Mouse (Mus musculus) midbrain, embryonic 12.5 days (tissue): ENCODE data around the gene Plekhs1. TPM values are rescaled to one million over a fixed set of nuclear protein-coding genes. Genes with fewer than 3 reads are reported as not detected.

Experiments used
- ATAC-seq: fragments of 200-750 bp; cut with Nextera tagmentation; 2 replicates; pipeline ENCODE4 v1.8.0; 2017; ENCODE audit warnings: low read depth, moderate TSS enrichment, moderate library complexity; ENCODE audit not compliant: low FRiP score
- H3K27ac ChIP-seq: fragments of 300-500 bp; sonication (generic); replicated peaks from 2 replicates; pipeline ENCODE4 v1.5.1; 2016; ENCODE audit warnings: mild to moderate bottlenecking
- H3K27me3 ChIP-seq: fragments of 300-500 bp; sonication (generic); 2 replicates; pipeline ENCODE4 v1.6.1; 2016; ENCODE audit warnings: mild to moderate bottlenecking
- H3K36me3 ChIP-seq: fragments of 300-500 bp; sonication (generic); 2 replicates; pipeline ENCODE4 v1.6.1; 2016
- H3K4me1 ChIP-seq: fragments of 300-500 bp; sonication (generic); 2 replicates; pipeline ENCODE4 v1.6.1; 2016
- H3K4me2 ChIP-seq: fragments of 300-500 bp; sonication (generic); replicated peaks from 2 replicates; pipeline ENCODE4 v1.6.1; 2016; ENCODE audit warnings: mild to moderate bottlenecking, moderate library complexity
- H3K4me3 ChIP-seq: fragments of 300-500 bp; sonication (generic); 2 replicates; pipeline ENCODE4 v1.5.1; 2016; ENCODE audit warnings: mild to moderate bottlenecking
- H3K9ac ChIP-seq: fragments of 300-500 bp; sonication (generic); replicated peaks from 2 replicates; pipeline ENCODE4 v1.6.1; 2016; ENCODE audit warnings: mild to moderate bottlenecking, moderate library complexity
- H3K9me3 ChIP-seq: fragments of 300-500 bp; sonication (generic); 2 replicates; pipeline ENCODE4 v1.6.1; 2016; ENCODE audit warnings: mild to moderate bottlenecking
- WGBS: fragments of 180-500 bp; shearing (Covaris S2); methylation state at CpG from one replicate; pipeline ENCODE4 v1.1.7; 2016; 5-methylcytosine and 5-hydroxymethylcytosine counted together
- polyA plus RNA-seq: library from polyadenylated mRNA; unstranded; fragments of >200 nt; fragmentation: Nextera tagmentation; extraction: Ambion mirVana; gene quantifications from 2 replicates; pipeline ENCODE4 v1.2.1, GENCODE M21; 2016

Gene Plekhs1
- polyA plus RNA-seq: 0.17 TPM in 1 of 2 replicates, not detected in the other

DNA sequence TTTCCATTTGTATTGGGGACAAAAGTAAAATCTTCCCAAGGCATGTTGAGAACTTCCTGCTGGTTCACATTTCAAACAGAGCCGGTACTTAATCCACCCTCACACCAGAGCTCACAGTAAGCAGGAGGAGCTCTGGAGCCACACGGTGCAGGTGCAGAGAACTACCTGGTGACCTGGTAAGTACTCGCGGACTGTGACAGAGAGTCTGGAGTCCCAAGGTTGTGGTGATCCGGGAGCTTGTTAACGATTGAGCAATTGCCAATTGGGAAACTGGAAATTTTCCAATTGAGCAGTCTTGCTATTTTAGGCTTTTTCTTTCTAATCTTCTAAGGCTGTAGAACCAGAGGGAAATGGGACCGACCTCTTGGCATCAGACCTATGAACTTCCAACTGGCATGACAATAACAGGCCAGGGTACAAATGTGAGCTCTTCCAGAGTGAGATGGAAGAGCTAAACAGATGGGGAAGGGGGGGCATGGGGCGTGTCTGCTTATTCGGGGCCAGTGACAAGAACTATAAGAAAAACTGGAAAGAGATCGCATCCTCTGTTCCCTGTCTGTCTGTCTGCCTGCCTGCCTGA is at the start of gene Plekhs1:
Plekhs1 (plus strand) TSS at position 119 of the 580 bp plus-strand sequence.
- H3K9me3 ChIP-seq: no peaks in the 10 kb centered on the region
- H3K27me3 ChIP-seq: 0 out of 2 replicates have a peak, but pooled peaks cover 8% of the 10 kb centered on the region
- H3K4me3 ChIP-seq: no peak within 1 kb of the TSS
- H3K4me2 ChIP-seq: no peak within 1 kb of the TSS
- ATAC-seq: no peak
- H3K27ac ChIP-seq: no peak within 1 kb of the TSS
- no peaks in the 10 kb centered on the region for H3K36me3 ChIP-seq
- H3K4me1 ChIP-seq: 0 out of 2 replicates have a peak, but pooled peaks cover 3% of the 10 kb centered on the region
- WGBS: 73% methylated on average over 10 of the region's 10 CpGs
- no peak within 1 kb of the TSS for H3K9ac ChIP-seq

DNA sequence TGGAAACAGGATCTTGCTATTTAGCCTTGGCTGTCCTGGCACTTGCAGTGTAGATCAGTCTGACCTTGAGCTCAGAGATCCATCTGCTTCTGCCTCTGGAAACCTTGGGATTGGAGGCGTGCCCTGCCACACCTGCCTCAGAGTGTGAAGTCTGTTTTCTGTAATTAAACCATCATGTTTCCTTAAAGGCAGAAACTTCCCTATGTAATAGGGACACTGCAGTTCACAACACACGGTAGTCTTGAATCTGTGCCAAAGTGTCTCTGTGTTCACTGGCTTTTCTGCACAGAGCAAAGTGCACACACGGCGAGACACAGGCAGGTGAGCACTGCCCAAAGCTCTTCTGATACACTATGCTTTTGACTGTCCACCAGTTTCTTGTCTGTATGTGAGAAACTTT is 43.0 kb upstream of the Plekhs1 start:
- WGBS: 94% methylated on average over 4 of the region's 4 CpGs
- no peak overlapping the region for H3K4me3 ChIP-seq

GRCm38 (mm10) chr19:56419452-56419851 is 42.0 kb upstream of the Plekhs1 start:
- Histone ChIP-seq H3K4me3 (no peak overlapping the region), H3K36me3 (no peaks in the 10 kb centered on the region), H3K27me3 (no peaks in the 10 kb centered on the region), H3K9me3 (no peaks in the 10 kb centered on the region), H3K27ac (no peak overlapping the region), H3K4me1 (peaks cover 5% of the 10 kb centered on the region; the same call in 1 of the 2 replicates), H3K4me2 (no peak overlapping the region), H3K9ac (no peak overlapping the region)
- ATAC-seq: no peak
- 74% methylated on average over 9 of the region's 9 CpGs for WGBS

More for the DNA sequence above, 43.0 kb upstream of the Plekhs1 start:
- H3K27ac ChIP-seq: no peak overlapping the region
- no peak overlapping the region for H3K9ac ChIP-seq
- H3K36me3 ChIP-seq: no peaks in the 10 kb centered on the region
- peaks cover 5% of the 10 kb centered on the region; the same call in 1 of the 2 replicates for H3K4me1 ChIP-seq
- no peak overlapping the region for H3K4me2 ChIP-seq
- no peak for ATAC-seq
- H3K27me3 ChIP-seq: no peaks in the 10 kb centered on the region
- no peaks in the 10 kb centered on the region for H3K9me3 ChIP-seq

DNA sequence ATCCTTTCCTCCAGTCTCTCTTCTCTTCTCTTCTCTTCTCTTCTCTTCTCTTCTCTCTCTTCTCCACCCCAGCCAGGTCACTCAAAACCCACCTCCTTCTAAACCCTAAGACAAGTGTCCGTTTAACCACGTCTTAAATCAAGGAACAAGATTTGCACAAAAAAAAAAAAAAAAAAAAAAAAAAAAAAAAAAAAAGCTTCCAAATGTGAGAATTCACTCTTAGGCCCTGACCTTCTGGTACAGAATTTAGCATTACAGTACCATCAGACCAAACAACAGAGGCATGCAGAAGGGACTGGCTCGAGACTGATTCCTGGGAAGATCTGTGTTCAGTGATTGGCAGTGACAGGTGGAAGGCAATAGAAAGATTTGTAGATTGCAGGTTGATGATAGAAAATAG is 41.1 kb upstream of the Plekhs1 start:
- no peak overlapping the region for H3K9ac ChIP-seq
- 84% methylated on average over 3 of the region's 3 CpGs for WGBS

GRCm38 (mm10) chr19:56422476-56423338 is 38.7 kb upstream of the Plekhs1 start:
- no peak overlapping the region for H3K27ac ChIP-seq
- H3K9me3 ChIP-seq: no peaks in the 10 kb centered on the region
- peaks cover 9% of the 10 kb centered on the region; the same call in 1 of the 2 replicates for H3K4me1 ChIP-seq
- no peak overlapping the region for H3K4me2 ChIP-seq
- H3K36me3 ChIP-seq: no peaks in the 10 kb centered on the region
- 39% methylated on average over 14 of the region's 14 CpGs for WGBS
- H3K27me3 ChIP-seq: no peaks in the 10 kb centered on the region
- H3K9ac ChIP-seq: no peak overlapping the region
- no peak overlapping the region for H3K4me3 ChIP-seq
- no peak for ATAC-seq

More for the DNA sequence above, 41.1 kb upstream of the Plekhs1 start:
- Histone ChIP-seq H3K27me3 (no peaks in the 10 kb centered on the region), H3K36me3 (no peaks in the 10 kb centered on the region), H3K4me3 (no peak overlapping the region), H3K27ac (no peak overlapping the region), H3K4me1 (peaks cover 6% of the 10 kb centered on the region; the same call in 1 of the 2 replicates), H3K9me3 (no peaks in the 10 kb centered on the region), H3K4me2 (no peak overlapping the region)
- ATAC-seq: no peak

DNA sequence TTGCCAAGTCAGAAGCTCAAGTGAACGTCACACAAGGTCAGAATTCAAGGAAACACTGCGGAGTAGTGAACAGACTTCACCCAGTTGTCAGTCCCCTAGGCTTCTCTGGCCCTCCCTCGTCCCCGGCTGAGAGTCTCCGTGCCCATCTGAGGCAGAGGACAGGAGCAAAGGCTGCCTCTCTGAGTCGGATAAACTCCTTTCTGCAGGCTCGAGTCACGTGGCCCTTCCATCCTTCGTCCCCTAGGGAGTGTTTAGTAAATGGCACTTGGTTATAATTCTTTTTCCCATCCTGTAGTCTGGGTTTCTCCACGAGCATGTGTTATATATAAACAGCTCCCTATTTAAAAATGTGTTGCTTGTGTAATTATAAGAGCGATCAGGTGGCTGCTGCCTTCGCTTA is 38.1 kb upstream of the Plekhs1 start:
- WGBS: 62% methylated on average over 12 of the region's 12 CpGs
- no peak for ATAC-seq
- Histone ChIP-seq H3K27me3 (no peaks in the 10 kb centered on the region), H3K4me3 (no peak overlapping the region), H3K27ac (no peak overlapping the region), H3K9ac (no peak overlapping the region), H3K4me2 (no peak overlapping the region), H3K4me1 (peaks cover 9% of the 10 kb centered on the region; the same call in 1 of the 2 replicates), H3K36me3 (no peaks in the 10 kb centered on the region), H3K9me3 (no peaks in the 10 kb centered on the region)

DNA sequence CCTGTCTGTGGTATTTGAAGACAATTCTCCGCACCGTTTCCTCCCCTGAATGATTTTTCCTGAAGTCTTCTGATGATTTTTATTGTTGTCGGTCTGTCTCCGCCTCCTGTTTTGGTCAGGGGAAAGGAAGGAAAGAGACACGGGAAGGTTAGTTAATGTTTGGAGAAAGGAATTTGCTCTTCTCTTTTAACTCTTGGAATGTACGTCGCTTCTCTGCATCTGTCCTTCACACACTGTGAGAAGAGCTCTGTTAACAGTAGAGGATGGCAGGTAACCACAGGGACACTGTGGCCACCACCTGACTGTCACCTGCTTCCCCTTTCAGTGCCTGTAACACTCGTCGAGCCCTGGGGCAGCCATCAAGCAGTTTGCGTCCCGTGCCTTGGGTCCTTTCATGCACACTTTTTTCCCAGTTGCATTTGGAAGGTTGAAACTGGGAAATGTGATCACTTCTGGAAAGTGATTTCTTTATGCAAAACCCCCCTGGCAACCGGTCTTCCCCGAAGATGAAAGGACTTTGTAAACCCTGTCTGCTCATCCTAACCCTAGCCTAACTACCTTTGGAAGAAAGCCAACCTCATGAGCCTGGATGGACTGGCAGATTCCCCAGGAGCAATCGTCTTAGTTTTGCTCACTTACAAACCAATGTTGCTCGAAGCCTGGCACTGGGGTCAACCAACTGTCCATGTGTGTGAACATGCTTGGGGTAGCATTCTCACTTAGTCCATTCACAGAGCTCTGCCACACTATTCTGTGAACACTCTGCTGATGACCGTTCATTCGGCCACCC is 36.6 kb upstream of the Plekhs1 start:
- 86% methylated on average over 17 of the region's 17 CpGs for WGBS
- no peaks in the 10 kb centered on the region for H3K9me3 ChIP-seq
- H3K27me3 ChIP-seq: 0 out of 2 replicates have a peak, but pooled peaks cover 3% of the 10 kb centered on the region
- peaks cover 9% of the 10 kb centered on the region; the same call in 1 of the 2 replicates for H3K4me1 ChIP-seq
- no peak for ATAC-seq
- no peaks in the 10 kb centered on the region for H3K36me3 ChIP-seq
- no peak overlapping the region for H3K4me3 ChIP-seq
- no peak overlapping the region for H3K9ac ChIP-seq
- H3K27ac ChIP-seq: no peak overlapping the region
- H3K4me2 ChIP-seq: no peak overlapping the region

GRCm38 (mm10) chr19:56425492-56425891 is 35.9 kb upstream of the Plekhs1 start:
- H3K4me3 ChIP-seq: no peak overlapping the region
- H3K4me2 ChIP-seq: no peak overlapping the region
- H3K27ac ChIP-seq: no peak overlapping the region
- H3K36me3 ChIP-seq: no peaks in the 10 kb centered on the region
- H3K9ac ChIP-seq: no peak overlapping the region
- 73% methylated on average over 9 of the region's 9 CpGs for WGBS
- ATAC-seq: no peak
- no peaks in the 10 kb centered on the region for H3K9me3 ChIP-seq
- H3K4me1 ChIP-seq: peaks cover 9% of the 10 kb centered on the region; the same call in 1 of the 2 replicates
- 0 out of 2 replicates have a peak, but pooled peaks cover 3% of the 10 kb centered on the region for H3K27me3 ChIP-seq

DNA sequence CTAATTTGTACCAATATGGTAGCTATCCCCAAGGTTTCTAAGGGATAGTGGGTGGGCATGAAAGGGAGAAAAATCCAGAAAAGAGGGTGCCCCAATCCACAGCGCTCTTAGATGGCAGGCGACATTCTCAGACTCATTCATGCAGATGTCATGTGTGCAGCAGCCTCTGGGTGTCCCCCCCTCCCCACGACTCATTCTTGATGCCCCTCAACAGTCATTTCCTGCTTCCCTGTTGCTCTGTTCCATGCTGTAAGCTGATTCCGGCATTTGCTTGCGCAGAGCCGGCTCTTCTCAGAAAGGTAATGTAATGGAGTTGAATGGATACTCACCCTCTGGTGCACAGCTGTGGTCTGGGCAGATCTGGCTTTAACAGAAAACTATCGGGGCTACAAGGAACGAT is 31.1 kb upstream of the Plekhs1 start:
- no peaks in the 10 kb centered on the region for H3K9me3 ChIP-seq
- WGBS: 76% methylated on average over 8 of the region's 8 CpGs
- H3K27me3 ChIP-seq: 0 out of 2 replicates have a peak, but pooled peaks cover 3% of the 10 kb centered on the region
- H3K36me3 ChIP-seq: no peaks in the 10 kb centered on the region
- no peak overlapping the region for H3K4me3 ChIP-seq
- ATAC-seq: no peak
- 0 out of 2 replicates have a peak, but pooled peaks cover 5% of the 10 kb centered on the region for H3K4me1 ChIP-seq
- no peak overlapping the region for H3K4me2 ChIP-seq
- H3K27ac ChIP-seq: no peak overlapping the region
- no peak overlapping the region for H3K9ac ChIP-seq

DNA sequence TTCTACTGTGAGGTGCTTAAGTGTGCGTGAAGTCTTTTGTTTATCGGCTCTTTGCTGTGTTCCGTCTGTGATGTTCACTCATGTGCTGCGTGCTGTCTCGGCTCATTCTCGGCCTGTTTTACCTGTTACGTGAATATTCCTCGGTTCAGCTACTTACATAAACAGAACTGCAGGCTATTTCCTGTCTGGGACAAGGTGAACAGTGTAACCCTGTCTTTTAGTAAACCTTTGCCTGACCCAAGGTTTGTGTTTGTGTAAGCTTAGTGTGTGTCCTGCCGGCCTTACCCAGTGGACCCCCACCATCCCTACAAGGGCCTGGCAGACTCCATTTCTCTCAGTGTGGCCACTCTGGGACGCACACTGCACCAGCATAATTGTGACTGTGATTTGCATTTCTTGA is 28.7 kb upstream of the Plekhs1 start:
- no peak for ATAC-seq
- Histone ChIP-seq H3K4me2 (no peak overlapping the region), H3K27me3 (0 out of 2 replicates have a peak, but pooled peaks cover 3% of the 10 kb centered on the region), H3K36me3 (no peaks in the 10 kb centered on the region), H3K27ac (no peak overlapping the region), H3K9me3 (no peaks in the 10 kb centered on the region), H3K4me3 (no peak overlapping the region), H3K4me1 (0 out of 2 replicates have a peak, but pooled peaks cover 2% of the 10 kb centered on the region), H3K9ac (no peak overlapping the region)
- WGBS: 82% methylated on average over 10 of the region's 10 CpGs

GRCm38 (mm10) chr19:56433581-56433980 is 27.9 kb upstream of the Plekhs1 start:
- Histone ChIP-seq H3K27ac (no peak overlapping the region), H3K9ac (no peak overlapping the region), H3K4me2 (no peak overlapping the region), H3K9me3 (no peaks in the 10 kb centered on the region), H3K36me3 (no peaks in the 10 kb centered on the region), H3K4me1 (0 out of 2 replicates have a peak, but pooled peaks cover 2% of the 10 kb centered on the region), H3K4me3 (no peak overlapping the region), H3K27me3 (0 out of 2 replicates have a peak, but pooled peaks cover 3% of the 10 kb centered on the region)
- 89% methylated on average over 7 of the region's 7 CpGs for WGBS
- ATAC-seq: no peak
